Comparison of ENCODE assay signal across 28 mouse cellular contexts in genomic region chr9:55257105-55257504, GRCm38 (mm10).
"Had no signal": no experiment of that assay in that cellular context is flagged by ENCODE, and none has a peak within 500 bp of the region (broad histone marks: within the 10 kb centered on the region; RNA-seq: fewer than 3 reads in every experiment).

No protein-coding gene starts in this region.

- H3K4me1 ChIP-seq: heart, embryonic 13.5 days; heart, embryonic 15.5 days; hindbrain, embryonic 13.5 days; hindbrain, embryonic 15.5 days; kidney, embryonic 15.5 days; limb, embryonic 10.5 days; limb, embryonic 12.5 days had no signal

- H3K9me3 ChIP-seq: heart, embryonic 13.5 days; heart, embryonic 15.5 days; hindbrain, embryonic 13.5 days; hindbrain, embryonic 15.5 days; kidney, embryonic 15.5 days; limb, embryonic 10.5 days; limb, embryonic 12.5 days had no signal

- DNase-seq: gastrocnemius, adult 2 months; gastrocnemius, postnatal 10 days; gastrocnemius, postnatal 25 days; heart, adult 11 months; heart, adult 2 months; heart, postnatal 14 days; heart, postnatal 36 days; kidney, adult 11 months; kidney, adult 2 months; kidney, adult 9 months; kidney, postnatal 14 days; kidney, postnatal 36 days; layer of hippocampus, adult 9-11 months; layer of hippocampus, postnatal 36 days; liver had no signal

- H3K36me3 ChIP-seq: heart, embryonic 13.5 days; heart, embryonic 15.5 days; hindbrain, embryonic 13.5 days; hindbrain, embryonic 15.5 days; kidney, embryonic 15.5 days; limb, embryonic 10.5 days; limb, embryonic 12.5 days had no signal

- H3K4me2 ChIP-seq: heart, embryonic 11.5 days; heart, embryonic 13.5 days; heart, embryonic 15.5 days; hindbrain, embryonic 13.5 days; hindbrain, embryonic 15.5 days; kidney, embryonic 15.5 days; limb, embryonic 12.5 days; liver, embryonic 11.5 days had no signal

- ATAC-seq: hindbrain, postnatal 0 days; intestine, embryonic 16.5 days had no signal

- H3K27ac ChIP-seq: gastrocnemius, adult 2 months; heart, adult 2 months; heart, embryonic 13.5 days; heart, embryonic 15.5 days; hindbrain, embryonic 13.5 days; hindbrain, embryonic 15.5 days; hindbrain, postnatal 0 days; kidney, embryonic 15.5 days; kidney, postnatal 0 days; left cerebral cortex, adult 2 months; limb, embryonic 10.5 days; limb, embryonic 12.5 days had no signal

- H3K9ac ChIP-seq: heart, embryonic 13.5 days; heart, embryonic 15.5 days; hindbrain, embryonic 13.5 days; hindbrain, embryonic 15.5 days; kidney, embryonic 15.5 days; limb, embryonic 12.5 days had no signal

- H3K27me3 ChIP-seq: heart, embryonic 13.5 days; heart, embryonic 15.5 days; hindbrain, embryonic 13.5 days; hindbrain, embryonic 15.5 days; kidney, embryonic 15.5 days; limb, embryonic 12.5 days had no signal

- H3K4me3 ChIP-seq: gastrocnemius, adult 2 months; heart, adult 2 months; heart, embryonic 13.5 days; heart, embryonic 15.5 days; hindbrain, embryonic 13.5 days; hindbrain, embryonic 15.5 days; kidney, embryonic 15.5 days; left cerebral cortex, adult 2 months; limb, embryonic 10.5 days; limb, embryonic 12.5 days had no signal
